Mouse (Mus musculus) large intestine, adult 2 months (tissue): ENCODE measurements around the gene Zfp658. TPM values are rescaled to one million over a fixed set of nuclear protein-coding genes. Genes with fewer than 3 reads are reported as not detected.

ENCODE experiments used
- DNase-seq: peaks from one replicate; pipeline ENCODE4 v3.0.0-alpha.2; 2012; ENCODE audit warnings: low read depth, low spot score
- WGBS: fragments of 180-500 bp; shearing (Covaris S2); methylation state at CpG from one replicate; pipeline ENCODE4 v1.1.7; 2018; 5-methylcytosine and 5-hydroxymethylcytosine counted together
- polyA plus RNA-seq: library from polyadenylated mRNA; depleted of rRNA; stranded (reverse); fragments of >200 nt; gene quantifications from 2 replicates; pipeline ENCODE4 v1.2.3, GENCODE M21; 2012; rRNA removed

Zfp658 gene
- 0.83 and 1.3 TPM in 2 replicates for polyA plus RNA-seq

- under 1% methylated on average over 27 of the region's 27 CpGs for WGBS
- peak; percentile 29 for DNase-seq
Observed at GRCm38 (mm10) chr7:43562006-43562633, at the start of gene Zfp658. Zfp658 (plus strand) TSS chr7:43562256.

GRCm38 (mm10) chr7:43512519-43512918 is 49.5 kb upstream of the Zfp658 start:
- DNase-seq: no peak
- WGBS: 69% methylated on average over 4 of the region's 4 CpGs

GRCm38 (mm10) chr7:43515076-43515475 is 47.0 kb upstream of the Zfp658 start:
- WGBS: 81% methylated on average over 5 of the region's 5 CpGs

GRCm38 (mm10) chr7:43518341-43518740 is 43.7 kb upstream of the Zfp658 start:
- 87% methylated on average over 15 of the region's 15 CpGs for WGBS

More at GRCm38 (mm10) chr7:43515076-43515475, 47.0 kb upstream of the Zfp658 start:
- no peak for DNase-seq

GRCm38 (mm10) chr7:43522776-43523175 is 39.3 kb upstream of the Zfp658 start:
- no peak for DNase-seq
- 93% methylated on average over 2 of the region's 2 CpGs for WGBS

More at GRCm38 (mm10) chr7:43518341-43518740, 43.7 kb upstream of the Zfp658 start:
- DNase-seq: no peak

GRCm38 (mm10) chr7:43525313-43525712 is 36.7 kb upstream of the Zfp658 start:
- WGBS: 43% methylated on average over 3 of the region's 3 CpGs
- no peak for DNase-seq

- no peak for DNase-seq
- 65% methylated on average over 8 of the region's 8 CpGs for WGBS
Observed at GRCm38 (mm10) chr7:43530216-43530785, 31.8 kb upstream of the Zfp658 start.

GRCm38 (mm10) chr7:43532936-43533505 is 29.0 kb upstream of the Zfp658 start:
- DNase-seq: no peak
- 80% methylated on average over 9 of the region's 9 CpGs for WGBS

GRCm38 (mm10) chr7:43538524-43538923 is 23.5 kb upstream of the Zfp658 start:
- DNase-seq: no peak
- 57% methylated on average over 4 of the region's 4 CpGs for WGBS

- WGBS: 70% methylated on average over 7 of the region's 7 CpGs
- DNase-seq: no peak
Observed at GRCm38 (mm10) chr7:43544225-43544977, 17.7 kb upstream of the Zfp658 start, which contains the start of gene Cd33. Cd33 (minus strand) TSS chr7:43544428.

GRCm38 (mm10) chr7:43545656-43546545 is 16.2 kb upstream of the Zfp658 start:
- WGBS: 70% methylated on average over 7 of the region's 7 CpGs
- no peak for DNase-seq

- 35% methylated on average over 5 of the region's 5 CpGs for WGBS
- no peak for DNase-seq
Observed at GRCm38 (mm10) chr7:43547666-43548065, 14.4 kb upstream of the Zfp658 start.

- DNase-seq: no peak
- 69% methylated on average over 4 of the region's 4 CpGs for WGBS
Observed at GRCm38 (mm10) chr7:43548206-43548605, 13.8 kb upstream of the Zfp658 start.

- no peak for DNase-seq
Observed at GRCm38 (mm10) chr7:43553153-43553552, 8.9 kb upstream of the Zfp658 start.

GRCm38 (mm10) chr7:43554550-43554949 is 7.5 kb upstream of the Zfp658 start:
- WGBS: 43% methylated on average over 3 of the region's 3 CpGs

More at GRCm38 (mm10) chr7:43553153-43553552, 8.9 kb upstream of the Zfp658 start:
- 67% methylated on average over 4 of the region's 4 CpGs for WGBS

GRCm38 (mm10) chr7:43555351-43555750 is 6.7 kb upstream of the Zfp658 start:
- 82% methylated on average over 5 of the region's 5 CpGs for WGBS
- no peak for DNase-seq

More at GRCm38 (mm10) chr7:43554550-43554949, 7.5 kb upstream of the Zfp658 start:
- DNase-seq: no peak

GRCm38 (mm10) chr7:43556901-43557300 is 5.2 kb upstream of the Zfp658 start:
- 41% methylated on average over 1 of the region's 1 CpGs for WGBS
- no peak for DNase-seq

- no peak for DNase-seq
- 0% methylated on average over 10 of the region's 10 CpGs for WGBS
Observed at GRCm38 (mm10) chr7:43562651-43563070, 605 bp downstream of the Zfp658 start.

GRCm38 (mm10) chr7:43563300-43563699 is 1.2 kb downstream of the Zfp658 start:
- DNase-seq: no peak
- WGBS: 26% methylated on average over 6 of the region's 6 CpGs
